Mouse (Mus musculus): ENCODE measurements at regions not wholly inside any gene's neighbourhood (a gene's known extent, or its start where the extent isn't known, plus 50 kb on each side); places are given as distances from the start of the nearest gene placed in this dataset.
A peak's percentile ranks its signal among the peaks of the same experiment; 100 is the strongest.

DNA sequence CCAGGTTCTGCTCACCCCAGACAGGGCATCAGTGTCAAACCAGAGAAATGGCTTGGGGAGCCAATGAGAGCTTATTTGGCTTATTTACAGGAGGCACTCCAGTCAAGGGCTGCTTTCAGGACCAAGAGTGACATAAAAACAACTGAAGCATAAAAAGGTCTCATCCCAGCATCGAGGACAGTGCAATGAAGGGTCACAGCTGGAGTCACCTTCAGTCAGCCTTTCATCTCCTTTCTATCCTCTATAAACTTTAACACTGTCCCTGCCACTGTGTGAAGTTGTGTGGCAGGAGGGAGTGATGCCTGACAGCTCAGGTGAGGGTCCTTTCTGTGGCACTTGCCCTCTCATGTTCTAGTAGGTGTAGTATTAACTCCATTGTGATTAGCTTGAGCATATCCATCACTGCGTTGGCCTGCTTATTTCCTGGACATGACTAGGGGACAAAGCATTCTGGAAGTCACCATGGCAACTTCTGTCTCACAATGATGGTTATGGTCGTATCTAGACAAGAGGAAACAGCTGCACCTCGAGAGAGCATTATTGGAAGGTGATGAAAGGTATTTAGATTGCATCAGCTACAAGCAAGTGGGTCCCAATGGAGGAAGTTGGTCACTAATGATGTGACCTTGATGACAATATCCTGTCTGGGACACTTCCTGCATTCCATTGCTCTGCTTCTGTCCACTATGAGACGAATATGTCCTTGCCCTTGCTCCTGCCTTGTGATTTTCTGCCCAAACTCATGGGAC is 87.8 kb upstream of the Enpp6 start:
- DNase-seq, result no peak

DNA sequence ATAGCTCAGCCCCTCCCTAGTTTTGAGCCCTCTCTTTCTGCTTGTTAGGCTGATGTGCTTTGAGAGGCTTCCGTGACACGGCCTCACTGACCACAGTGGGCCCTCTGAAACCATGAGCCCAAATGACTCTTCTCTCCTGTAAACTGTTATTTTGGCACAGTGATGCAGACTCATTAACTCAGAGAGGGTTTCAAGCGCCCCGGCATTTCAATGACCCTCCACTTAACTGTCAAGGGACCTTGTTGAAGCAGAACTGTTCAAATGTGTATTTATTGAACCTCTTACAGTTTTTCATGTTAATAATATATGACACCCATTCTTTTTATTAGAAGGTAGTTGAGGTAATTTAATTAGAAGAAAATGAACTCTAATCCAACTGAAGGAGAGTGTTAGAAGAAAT is 85.9 kb upstream of the Enpp6 start:
- DNase-seq, result no peak

- no peak for DNase-seq
These were observed 82.0 kb upstream of the Enpp6 start for GRCm38 (mm10) chr8:46904731-46905130.

DNA sequence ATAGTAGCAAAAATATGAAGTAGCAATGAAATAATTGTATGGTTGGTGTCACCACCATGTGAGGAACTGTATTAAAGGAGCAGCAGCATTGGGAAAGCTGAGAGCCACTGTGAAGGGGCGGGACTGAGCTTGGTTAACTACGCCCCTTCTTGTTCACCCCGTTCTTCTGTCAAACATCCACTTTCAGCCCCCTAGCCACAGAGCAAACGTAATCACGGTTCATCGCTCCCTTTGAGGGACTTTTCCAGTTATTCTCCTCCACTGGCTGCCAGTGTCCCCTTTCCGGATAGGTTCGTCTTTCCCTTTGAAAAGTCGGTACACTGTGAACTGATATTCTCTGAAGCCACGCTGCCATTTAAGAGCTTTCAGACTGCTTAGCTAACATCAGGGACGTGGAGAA is 79.3 kb upstream of the Enpp6 start:
- DNase-seq, result no peak

DNA sequence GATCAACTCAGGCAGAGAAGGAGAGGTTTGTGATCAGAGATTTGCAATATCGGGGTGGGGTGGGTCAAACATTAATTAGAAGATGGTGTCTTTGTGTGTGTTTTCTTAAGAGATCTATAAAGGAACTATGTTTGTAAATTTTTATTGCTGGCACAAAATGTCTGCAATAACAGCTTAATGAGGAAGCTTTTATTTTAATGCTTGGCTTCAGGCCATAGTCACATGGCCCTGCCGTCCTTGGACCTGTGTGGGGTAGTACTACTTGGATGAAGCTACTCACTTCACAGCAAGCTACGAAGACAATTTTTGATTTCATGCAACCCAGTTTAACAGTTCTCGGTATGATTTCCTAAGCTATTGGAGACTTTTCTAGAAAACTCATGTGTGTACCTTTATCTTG is 78.5 kb upstream of the Enpp6 start:
- no peak for DNase-seq

- peak; percentile 40 for DNase-seq
These were observed 72.7 kb upstream of the Enpp6 start for GRCm38 (mm10) chr8:46913956-46914355.

- DNase-seq, result peak; percentile 56
These were observed 66.6 kb upstream of the Enpp6 start for GRCm38 (mm10) chr8:46920071-46920470.

- no peak for DNase-seq
These were observed 65.6 kb upstream of the Enpp6 start for GRCm38 (mm10) chr8:46921075-46921474.

DNA sequence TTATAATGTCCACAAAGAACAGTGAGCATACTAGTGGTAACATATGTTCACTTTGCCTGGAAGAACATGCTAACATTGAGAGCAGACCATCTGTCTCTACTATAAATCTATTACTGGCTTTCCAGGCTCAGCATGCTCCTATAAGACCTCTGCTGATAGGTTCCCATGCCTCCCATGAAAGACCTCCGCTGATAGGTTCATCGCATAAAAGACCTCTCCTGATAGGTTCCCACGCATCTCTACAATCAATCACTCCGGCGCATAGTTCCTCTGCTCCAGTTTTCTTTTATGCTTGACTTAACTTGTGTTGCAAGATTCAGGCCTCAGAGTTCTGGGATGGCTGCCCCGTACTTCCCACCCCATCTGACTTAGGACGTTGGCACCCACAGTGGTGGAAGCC is 65.1 kb upstream of the Enpp6 start:
- DNase-seq, result no peak

DNA sequence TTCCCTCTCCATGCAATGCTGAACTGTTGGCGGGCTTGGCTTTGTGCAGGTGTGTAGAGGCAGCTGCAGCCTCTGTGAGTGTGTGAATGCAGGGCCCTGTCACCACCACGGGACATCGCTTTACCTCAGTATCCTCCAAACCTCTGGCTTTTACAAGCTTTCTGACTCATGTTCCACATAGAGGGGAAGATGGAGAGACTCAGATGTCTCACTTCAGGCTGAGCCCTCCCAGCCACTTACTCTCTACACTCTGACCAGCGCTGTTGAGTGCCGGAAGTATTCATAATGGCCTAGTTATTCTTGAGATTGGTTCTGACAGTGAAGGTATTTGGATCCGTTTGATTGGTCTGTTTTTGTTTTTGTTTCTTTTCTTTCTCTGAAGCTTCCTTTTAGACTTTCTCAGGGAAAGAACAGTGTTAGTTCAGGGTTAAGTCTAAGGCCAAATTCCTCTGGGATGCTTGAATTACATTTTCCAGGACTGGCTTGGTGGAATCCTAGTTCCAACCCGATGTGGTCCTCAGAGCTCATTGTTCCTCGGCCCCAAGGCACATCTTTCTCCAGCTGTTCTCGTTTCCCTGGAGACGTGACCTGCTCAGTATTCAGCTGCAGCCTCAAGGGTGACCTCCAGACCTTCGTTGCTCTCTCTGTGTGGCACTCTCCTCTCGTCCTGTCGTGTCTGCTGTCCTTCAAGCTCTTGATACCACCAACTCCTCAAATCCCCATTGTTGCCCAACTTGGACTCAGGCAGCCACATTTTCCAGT is 61.7 kb upstream of the Enpp6 start:
- no peak for DNase-seq

GRCm38 (mm10) chr8:46928718-46929117 is 58.0 kb upstream of the Enpp6 start:
- no peak for DNase-seq

DNA sequence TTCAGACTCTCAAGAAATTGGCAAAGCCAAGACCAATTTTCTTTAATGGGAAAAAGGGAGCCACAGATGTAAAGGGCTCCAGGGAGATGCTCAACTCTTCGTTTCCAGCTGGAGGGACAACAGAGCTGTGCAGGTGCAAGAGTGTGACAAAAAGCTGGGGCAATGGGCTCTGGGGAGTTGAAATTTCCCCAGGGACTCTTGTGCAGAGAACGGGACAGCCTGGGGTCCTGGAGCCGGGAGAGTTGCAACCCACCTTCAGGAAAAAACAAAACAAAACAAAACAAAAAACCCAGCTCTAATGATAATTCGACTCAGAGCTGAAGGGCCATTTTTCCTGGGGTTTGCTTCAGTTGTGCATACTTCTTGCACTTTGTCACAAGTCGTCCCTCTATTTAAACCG is 57.0 kb upstream of the Enpp6 start:
- DNase-seq, result no peak

- no peak for DNase-seq
These were observed 55.4 kb upstream of the Enpp6 start for GRCm38 (mm10) chr8:46931267-46931666.

GRCm38 (mm10) chr8:46933256-46933655 is 53.4 kb upstream of the Enpp6 start:
- DNase-seq, result no peak

GRCm38 (mm10) chr8:46934254-46934653 is 52.4 kb upstream of the Enpp6 start:
- DNase-seq, result no peak

- DNase-seq, result peak; percentile 63
These were observed 51.8 kb upstream of the Enpp6 start for GRCm38 (mm10) chr8:46934898-46935297.

- DNase-seq, result no peak
These were observed 50.6 kb upstream of the Enpp6 start for GRCm38 (mm10) chr8:46936039-46936438.

All from thymus, postnatal 4 days (tissue).